Mouse (Mus musculus) cerebellum, postnatal 4 days (tissue): ENCODE measurements around the gene C2cd5.
"Not testable (repeated sequence)": the region's sequence is repeated elsewhere in the genome, so short reads cannot be mapped to it uniquely, and the experiment has no call there.

Experiments used
- DNase-seq, 2 experiments: peaks; one replicate each; pipeline ENCODE4 v3.0.0; 2022; ENCODE audit warnings: low spot score in 2 of 2, mixed read lengths in 1 of 2

C2cd5 gene

DNA sequence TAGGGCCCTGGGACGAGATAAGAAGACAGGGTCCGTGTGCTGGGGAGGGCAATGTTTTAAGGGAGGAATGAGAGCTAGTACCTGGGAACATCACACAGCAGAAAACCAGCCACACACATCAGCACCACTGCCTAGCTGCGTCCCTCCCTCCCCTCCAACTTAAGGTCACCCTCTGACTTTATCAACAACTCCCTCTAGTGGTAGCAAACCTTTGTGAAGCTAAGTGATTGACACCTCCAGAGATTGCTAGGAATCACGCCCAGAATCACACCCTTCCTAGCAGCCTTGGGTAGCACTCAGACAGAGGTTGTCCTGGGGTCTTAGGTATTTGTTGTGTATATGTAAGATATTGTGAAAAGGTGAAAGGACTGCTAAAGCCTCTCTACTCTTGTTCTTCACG, 79.3 kb downstream of the C2cd5 start:
- DNase-seq = no peak

DNA sequence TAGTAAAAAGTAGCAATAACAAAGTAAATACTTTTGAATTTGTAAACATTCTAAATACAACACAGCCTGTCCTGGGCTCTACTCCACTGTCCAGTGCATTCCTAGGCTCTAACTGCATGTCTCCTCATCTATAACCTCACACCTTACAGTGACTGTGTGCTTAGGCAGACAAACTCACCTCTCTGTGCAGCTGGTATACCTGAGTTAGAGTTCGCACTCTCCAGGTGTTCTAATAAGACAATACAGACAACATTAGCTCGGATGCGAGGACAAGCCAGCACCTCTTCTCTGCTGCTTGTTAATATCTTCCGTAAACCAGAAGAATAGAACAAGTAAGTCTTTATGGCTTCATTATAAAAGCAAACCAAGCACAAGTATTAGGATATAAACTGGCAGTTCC, 79.8 kb downstream of the C2cd5 start:
- no peak for DNase-seq

GRCm38 (mm10) chr6:143012513-143013215, 87.3 kb downstream of the C2cd5 start:
- DNase-seq = no peak

DNA sequence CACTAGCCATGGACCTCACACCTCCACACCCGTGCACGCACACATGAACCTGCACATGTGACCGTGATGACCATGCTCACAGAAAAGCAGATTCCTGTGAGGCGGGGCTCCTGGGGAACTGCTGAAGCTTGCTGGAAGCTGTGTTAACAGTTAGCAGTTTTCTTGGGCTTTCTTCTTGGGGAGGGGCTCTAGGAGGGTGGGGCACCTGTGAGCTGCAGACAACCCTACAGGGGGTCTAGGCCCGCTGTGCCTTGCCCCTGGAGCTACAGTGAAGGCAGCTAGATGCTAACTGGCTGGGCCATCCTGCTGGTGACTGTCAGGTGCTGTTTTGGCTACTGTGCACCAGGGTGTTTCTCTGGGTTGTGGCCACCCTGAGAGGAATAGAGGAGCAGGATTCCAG, 91.1 kb downstream of the C2cd5 start:
- DNase-seq = no peak

- not testable (repeated sequence) for DNase-seq
These were observed 94.7 kb downstream of the C2cd5 start for GRCm38 (mm10) chr6:143005209-143005608.

DNA sequence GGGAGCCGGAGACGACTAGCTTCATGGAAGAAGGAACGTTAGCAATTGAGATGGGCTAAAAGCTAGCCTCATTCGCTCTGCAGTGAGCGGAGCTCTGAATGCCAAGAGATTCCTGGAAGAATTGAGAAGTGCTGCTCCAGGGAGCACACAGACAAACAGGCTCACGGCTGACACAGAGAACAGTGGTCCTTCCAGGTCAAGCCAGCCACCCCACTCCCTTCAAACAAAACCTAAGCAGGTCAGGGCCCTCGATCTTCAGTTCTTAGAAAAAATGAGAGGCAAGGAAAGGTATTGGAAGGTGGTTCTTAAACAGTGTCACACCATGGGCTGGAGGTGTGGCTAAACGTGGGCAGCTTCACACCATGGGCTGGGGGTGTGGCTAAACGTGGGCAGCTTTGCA, 95.1 kb downstream of the C2cd5 start:
- DNase-seq = no peak

GRCm38 (mm10) chr6:142998221-142998999, 101.5 kb downstream of the C2cd5 start:
- no peak for DNase-seq

GRCm38 (mm10) chr6:142996887-142997286, 103.1 kb downstream of the C2cd5 start:
- no peak for DNase-seq

- no peak for DNase-seq
These were observed 104.4 kb downstream of the C2cd5 start for GRCm38 (mm10) chr6:142995567-142995966.

GRCm38 (mm10) chr6:142994821-142995220, 105.1 kb downstream of the C2cd5 start:
- DNase-seq = no peak

DNA sequence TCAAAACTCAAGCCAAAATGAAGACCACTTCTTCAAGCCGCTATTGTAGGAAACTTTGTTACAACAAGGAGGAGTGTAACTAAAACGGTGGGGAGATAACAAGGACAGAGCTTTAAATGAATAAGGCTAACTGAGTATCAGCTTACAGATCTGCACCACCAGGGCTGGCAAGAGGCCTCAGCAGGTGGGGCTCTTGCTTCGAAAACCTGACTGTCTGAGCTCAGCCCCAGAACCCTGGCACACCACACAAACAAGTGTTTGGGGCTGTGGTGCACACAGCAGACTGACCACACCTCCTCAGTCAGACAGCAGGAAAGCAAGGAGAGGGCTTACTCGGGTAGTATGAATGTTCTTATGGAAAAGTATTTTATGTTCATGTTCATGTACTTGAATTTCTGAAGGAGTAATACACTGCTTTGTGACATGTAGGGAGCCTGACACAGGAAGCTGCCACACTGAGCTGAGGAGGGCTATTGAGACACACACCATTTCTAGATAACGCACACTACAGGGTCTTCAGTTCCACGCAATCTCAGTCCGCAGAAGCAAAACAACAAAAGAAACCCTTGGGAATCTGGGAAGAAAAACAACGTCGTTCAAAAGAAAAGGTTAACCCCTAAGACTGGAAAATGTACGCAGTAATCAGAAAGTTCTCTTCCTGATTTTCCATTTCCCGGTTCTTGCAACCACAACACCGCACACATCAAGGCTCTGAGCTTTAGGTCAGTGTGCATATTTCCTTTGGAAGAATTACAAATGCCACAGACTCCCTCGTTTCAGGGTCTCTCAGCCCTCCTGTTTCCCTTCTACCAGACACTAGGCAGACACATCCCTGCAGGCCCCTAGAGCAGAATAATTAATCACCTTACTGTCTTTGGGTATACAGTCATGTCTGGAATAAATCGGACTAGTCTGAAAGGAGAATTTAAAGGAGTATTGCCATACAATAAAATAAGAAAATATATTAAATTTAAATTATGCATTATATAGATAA, 105.9 kb downstream of the C2cd5 start:
- DNase-seq = no peak

DNA sequence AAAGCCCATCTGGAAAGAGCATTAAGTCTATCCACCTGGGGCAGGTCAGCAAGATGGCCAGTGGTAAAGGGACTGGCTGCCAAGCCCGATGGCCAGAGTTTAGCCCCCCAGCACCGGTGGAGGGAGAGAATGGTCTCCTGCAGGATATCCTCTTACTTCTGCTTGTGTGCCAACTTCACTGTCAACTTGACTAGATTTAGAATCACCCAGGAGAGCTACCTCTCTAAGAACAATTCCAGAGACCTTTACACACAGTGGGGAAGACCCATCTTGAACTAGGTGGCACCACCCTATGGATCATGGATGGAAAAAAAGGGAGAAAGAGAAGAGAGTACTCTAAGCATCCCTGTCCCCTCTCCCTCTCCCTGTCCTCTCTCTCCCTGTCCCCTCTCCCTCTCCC, 107.0 kb downstream of the C2cd5 start:
- DNase-seq = no peak

DNA sequence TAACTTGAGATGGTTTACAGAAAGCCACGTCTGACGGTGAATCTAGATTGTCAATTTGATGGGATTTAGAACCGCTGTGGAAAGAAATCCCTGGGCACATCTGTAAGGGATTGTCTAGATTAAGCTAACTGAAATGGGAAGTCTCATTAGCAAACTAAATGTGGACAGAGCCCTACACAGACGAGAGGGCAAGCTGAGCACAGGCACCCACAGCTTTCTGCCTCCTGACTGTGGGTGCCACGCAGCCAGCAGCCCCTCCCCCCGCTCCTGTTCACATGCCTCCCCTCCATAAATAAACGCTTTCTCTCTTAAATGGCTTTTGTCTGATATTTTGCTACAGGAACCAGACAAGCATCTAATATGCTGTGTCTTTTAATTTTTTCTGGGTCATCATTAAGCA, 107.8 kb downstream of the C2cd5 start:
- no peak for DNase-seq

DNA sequence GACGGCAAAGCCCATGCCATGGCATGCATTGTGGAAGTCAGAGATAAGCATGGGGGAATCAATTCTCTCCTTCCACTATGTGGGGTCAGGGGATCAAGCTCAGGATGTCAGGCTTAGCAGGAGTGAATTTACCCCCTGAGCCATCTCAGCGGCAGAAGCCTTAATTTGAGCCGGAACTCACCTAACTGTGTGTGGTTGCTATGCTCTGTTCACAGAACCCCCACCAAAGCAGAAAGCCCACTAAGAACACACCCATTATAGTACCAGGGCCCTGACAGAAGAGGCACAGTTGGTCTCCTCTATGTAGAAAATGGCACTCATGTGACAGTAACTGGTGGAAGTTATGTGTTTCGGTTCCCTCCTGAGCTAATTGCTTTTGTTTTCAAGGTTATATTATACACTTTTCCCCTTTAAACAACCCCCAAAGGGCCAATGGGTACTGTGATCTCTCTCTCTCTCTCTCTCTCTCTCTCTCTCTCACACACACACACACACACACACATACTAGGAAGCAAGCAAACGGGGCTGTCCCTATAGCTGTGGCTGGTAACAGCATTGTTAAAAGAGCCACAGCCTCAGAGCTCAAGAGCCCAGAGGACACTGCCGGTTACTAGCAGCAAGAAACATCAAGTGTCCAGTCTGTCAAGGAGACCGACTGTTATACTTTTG, 108.4 kb downstream of the C2cd5 start:
- DNase-seq = no peak

DNA sequence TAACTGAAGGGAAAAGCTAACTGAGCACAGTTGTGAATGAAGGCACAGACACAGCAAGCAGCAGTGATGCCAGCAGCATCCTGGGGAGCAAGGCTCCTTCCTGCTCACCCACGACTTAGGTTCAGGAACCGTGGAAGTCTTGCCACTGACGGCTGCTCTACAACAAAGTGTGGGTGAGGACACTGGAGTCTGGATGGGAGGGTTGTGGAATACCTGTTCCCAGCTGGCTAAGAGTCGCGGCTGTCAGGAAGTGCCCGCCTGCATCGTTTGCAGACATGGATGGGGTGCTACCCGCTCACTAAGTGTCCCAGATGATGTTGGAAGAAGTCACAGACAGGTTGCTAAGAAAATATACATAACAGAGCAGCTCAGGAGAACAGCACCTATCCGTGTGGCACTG, 109.4 kb downstream of the C2cd5 start:
- DNase-seq = no peak

DNA sequence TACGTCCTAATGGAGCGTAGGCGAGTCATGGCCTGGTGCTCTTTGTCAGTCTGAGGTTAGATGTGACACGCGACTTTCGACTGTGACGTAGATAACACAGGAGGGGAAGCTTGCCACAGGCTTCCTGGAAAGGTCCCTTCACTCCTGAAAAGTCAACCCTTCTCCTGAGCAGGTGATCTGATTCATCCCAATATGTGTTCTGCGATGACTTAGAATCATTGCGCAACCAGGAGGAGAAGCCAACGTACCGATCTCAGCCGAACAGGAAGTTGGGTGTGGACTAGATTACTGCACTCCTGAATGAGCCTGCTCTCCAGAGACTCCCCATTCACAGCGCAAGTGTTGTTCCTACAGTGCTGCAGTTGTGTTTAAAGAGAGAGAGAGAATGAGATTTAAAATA, 110.4 kb downstream of the C2cd5 start:
- no peak for DNase-seq

GRCm38 (mm10) chr6:142988753-142989152, 111.2 kb downstream of the C2cd5 start:
- DNase-seq = peak; percentile 51 to 75

DNA sequence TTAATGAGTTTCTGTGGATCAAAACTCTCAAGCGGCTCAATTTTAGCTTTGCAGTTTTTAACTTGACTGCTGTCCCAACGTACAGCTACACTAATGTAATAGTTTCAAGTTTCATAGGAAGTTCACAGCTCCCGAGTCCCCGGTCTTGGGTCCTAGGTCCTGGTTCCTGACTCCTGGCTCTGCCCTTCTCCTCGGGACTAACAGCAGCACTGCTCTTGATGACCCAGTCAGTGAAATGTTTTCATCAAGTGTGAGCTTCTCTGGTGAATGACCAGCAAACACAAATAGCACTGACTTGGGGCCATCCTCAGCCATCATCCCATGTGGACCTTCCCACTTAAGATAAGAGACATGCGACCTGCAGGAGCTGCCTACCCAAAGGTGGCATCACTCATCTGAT, 111.7 kb downstream of the C2cd5 start:
- no peak for DNase-seq

DNA sequence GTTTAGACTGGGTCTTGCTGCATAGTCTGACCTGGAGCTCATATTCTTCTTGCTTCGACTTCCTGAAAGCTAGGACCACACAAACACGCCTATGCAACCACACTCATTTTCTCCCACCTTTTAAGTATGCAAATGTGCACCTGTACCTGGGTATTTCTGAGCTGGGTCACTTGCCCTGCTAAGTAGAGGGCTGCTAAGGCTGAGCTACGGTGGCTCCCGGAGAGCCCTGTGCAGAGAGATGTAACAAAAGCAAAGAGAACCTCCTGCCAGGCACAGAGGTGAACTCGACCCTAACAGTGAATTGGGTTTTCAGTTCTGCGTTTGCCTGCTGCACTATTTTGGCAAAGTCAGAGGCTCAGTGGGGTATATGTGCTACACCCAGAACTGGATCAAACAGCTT, 112.3 kb downstream of the C2cd5 start:
- no peak for DNase-seq

- not testable (repeated sequence) for DNase-seq
These were observed 113.2 kb downstream of the C2cd5 start for GRCm38 (mm10) chr6:142986706-142987105.

- not testable (repeated sequence) for DNase-seq
These were observed 114.2 kb downstream of the C2cd5 start for GRCm38 (mm10) chr6:142985561-142986238.
